Mouse (Mus musculus) liver, adult 2 months (tissue): Measurements from ENCODE around the gene Impdh2. TPM values are rescaled to one million over a fixed set of nuclear protein-coding genes. Genes with fewer than 3 reads are reported as not detected.
"Not testable (repeated sequence)": the region's sequence is repeated elsewhere in the genome, so short reads cannot be mapped to it uniquely, and the experiment has no call there.

Experiments used
- DNase-seq: peaks from one replicate; pipeline ENCODE4 v3.0.0-alpha.2; 2011; ENCODE audit warnings: low read depth, low spot score; ENCODE audit errors: extremely low read depth
- H3K27ac ChIP-seq: fragments of 200-500 bp; replicated peaks from 2 replicates; pipeline ENCODE4 v1.5.1; 2012; ENCODE audit warnings: low read depth, mild to moderate bottlenecking, control low read depth, inconsistent platforms, low read length; ENCODE audit not compliant: insufficient read depth
- H3K27me3 ChIP-seq: fragments of 200-500 bp; 2 replicates; pipeline ENCODE4 v1.6.1; 2012; ENCODE audit warnings: mild to moderate bottlenecking, moderate library complexity, low read length, inconsistent platforms; ENCODE audit not compliant: control insufficient read depth, insufficient read depth
- H3K36me3 ChIP-seq: fragments of 200-500 bp; 2 replicates; pipeline ENCODE4 v1.6.1; 2012; ENCODE audit warnings: low read length, inconsistent platforms; ENCODE audit not compliant: control insufficient read depth, insufficient read depth
- H3K4me1 ChIP-seq: fragments of 200-500 bp; 2 replicates; pipeline ENCODE4 v1.6.1; 2011; ENCODE audit warnings: low read length; ENCODE audit not compliant: control insufficient read depth, insufficient read depth
- H3K4me3 ChIP-seq: fragments of 200-500 bp; 2 replicates; pipeline ENCODE4 v1.5.1; 2011; ENCODE audit warnings: low read depth, mild to moderate bottlenecking, control low read depth, low read length, moderate library complexity; ENCODE audit not compliant: insufficient read depth
- H3K79me2 ChIP-seq: fragments of 200-500 bp; 2 replicates; pipeline ENCODE4 v1.6.1; 2012; ENCODE audit warnings: inconsistent platforms, mild to moderate bottlenecking, low read length, moderate library complexity; ENCODE audit not compliant: control insufficient read depth, insufficient read depth
- H3K9ac ChIP-seq: fragments of 200-500 bp; 2 replicates; pipeline ENCODE4 v1.6.1; 2012; ENCODE audit warnings: low read depth, mild to moderate bottlenecking, control low read depth, inconsistent platforms, low read length
- CTCF ChIP-seq: fragments of 200-500 bp; IDR thresholded peaks from 2 replicates; pipeline ENCODE4 v1.5.1; 2011; ENCODE audit warnings: low read depth, low read length, control low read depth
- POLR2A ChIP-seq: fragments of 200-500 bp; IDR thresholded peaks from 2 replicates; pipeline ENCODE4 v1.6.1; 2011; ENCODE audit warnings: low read length, control low read depth; ENCODE audit not compliant: insufficient read depth; ENCODE audit errors: extremely low read depth
- WGBS: fragments of 180-500 bp; shearing (Covaris S2); methylation state at CpG from one replicate; pipeline ENCODE4 v1.1.7; 2018; 5-methylcytosine and 5-hydroxymethylcytosine counted together
- polyA plus RNA-seq: library from polyadenylated mRNA; depleted of rRNA; stranded (reverse); fragments of >200 nt; gene quantifications from 2 replicates; pipeline ENCODE4 v1.2.3, GENCODE M21; 2012; rRNA removed
- total RNA-seq: library from RNA; depleted of rRNA; stranded (reverse); fragments of >200 nt; gene quantifications from 2 replicates; pipeline ENCODE4 v1.2.3, GENCODE M21; 2014; rRNA removed

Impdh2 gene
- total and polyA plus RNA-seq, 2 experiments = 33.6 to 72.8 TPM

- TF ChIP-seq POLR2A = no peak
- no peak for TF ChIP-seq CTCF
Measured at GRCm38 (mm10) chr9:108601986-108602385, 41.9 kb downstream of the Impdh2 start.

GRCm38 (mm10) chr9:108607929-108608328 is 47.8 kb downstream of the Impdh2 start:
- H3K79me2 ChIP-seq, DNase-seq, H3K4me1 ChIP-seq, H3K9ac ChIP-seq, H3K27ac ChIP-seq, H3K4me3 ChIP-seq, H3K27me3 ChIP-seq: not testable (repeated sequence)
- WGBS = 82% methylated on average over 5 of the region's 5 CpGs
- H3K36me3 ChIP-seq = peaks cover 74% of the 10 kb centered on the region

More at GRCm38 (mm10) chr9:108601986-108602385, 41.9 kb downstream of the Impdh2 start:
- Histone ChIP-seq H3K27me3 (0 out of 2 replicates have a peak, but pooled peaks cover 3% of the 10 kb centered on the region), H3K9ac (no peak overlapping the region), H3K27ac (no peak overlapping the region), H3K4me3 (no peak overlapping the region), H3K79me2 (no peaks in the 10 kb centered on the region), H3K4me1 (peaks cover 15% of the 10 kb centered on the region), H3K36me3 (peaks cover 20% of the 10 kb centered on the region)
- 79% methylated on average over 4 of the region's 4 CpGs for WGBS
- DNase-seq = no peak

- no peak overlapping the region for H3K27ac ChIP-seq
- WGBS = 93% methylated on average over 4 of the region's 4 CpGs
- no peak overlapping the region for H3K4me3 ChIP-seq
- no peak for DNase-seq
- no peak for TF ChIP-seq CTCF
- no peak for TF ChIP-seq POLR2A
- no peaks in the 10 kb centered on the region for H3K27me3 ChIP-seq
- H3K79me2 ChIP-seq = no peaks in the 10 kb centered on the region
- no peak overlapping the region for H3K9ac ChIP-seq
- H3K4me1 ChIP-seq = peaks cover 5% of the 10 kb centered on the region
- H3K36me3 ChIP-seq = peaks cover 81% of the 10 kb centered on the region
Measured at GRCm38 (mm10) chr9:108608889-108609288, 48.8 kb downstream of the Impdh2 start.

GRCm38 (mm10) chr9:108611488-108611887 is 51.4 kb downstream of the Impdh2 start:
- WGBS = 97% methylated on average over 10 of the region's 10 CpGs
- H3K4me1 ChIP-seq = no peaks in the 10 kb centered on the region
- peaks cover 85% of the 10 kb centered on the region for H3K36me3 ChIP-seq
- H3K79me2 ChIP-seq = peaks cover 2% of the 10 kb centered on the region; the same call in 1 of the 2 replicates
- no peak overlapping the region for H3K4me3 ChIP-seq
- no peak for TF ChIP-seq CTCF
- TF ChIP-seq POLR2A = no peak
- H3K9ac ChIP-seq = no peak overlapping the region
- H3K27ac ChIP-seq = no peak overlapping the region
- no peak for DNase-seq
- no peaks in the 10 kb centered on the region for H3K27me3 ChIP-seq

Other genes starting within 250 kb of the Impdh2 start
- 5,129 and 5,348 TPM in 2 replicates for gene Gpx1, start 221.4 kb upstream of the Impdh2 start, total RNA-seq
- 8,357 and 9,405 TPM in 2 replicates for gene Gpx1, start 221.4 kb upstream of the Impdh2 start, polyA plus RNA-seq
- 62.0 and 63.8 TPM in 2 replicates for gene Usp4, start 212.4 kb upstream of the Impdh2 start, total RNA-seq
- 63.3 and 65.2 TPM in 2 replicates for gene Usp4, start 212.4 kb upstream of the Impdh2 start, polyA plus RNA-seq
- gene 1700102P08Rik, start 167.5 kb upstream of the Impdh2 start, total RNA-seq = not detected in 2 replicates
- gene 1700102P08Rik, start 167.5 kb upstream of the Impdh2 start, polyA plus RNA-seq = not detected in 2 replicates
- gene Ccdc36, start 131.8 kb upstream of the Impdh2 start, total RNA-seq = not detected in 2 replicates
- not detected in 2 replicates for gene Ccdc36, start 131.8 kb upstream of the Impdh2 start, polyA plus RNA-seq
- not detected in 2 replicates for gene BC048562, start 123.8 kb upstream of the Impdh2 start, total RNA-seq
- not detected in 2 replicates for gene BC048562, start 123.8 kb upstream of the Impdh2 start, polyA plus RNA-seq
- 5.6 and 6.4 TPM in 2 replicates for gene Ccdc71, start 99.8 kb upstream of the Impdh2 start, total RNA-seq
- gene Ccdc71, start 99.8 kb upstream of the Impdh2 start, polyA plus RNA-seq = 13.2 and 15.7 TPM in 2 replicates
- gene Klhdc8b, start 98.7 kb upstream of the Impdh2 start, total RNA-seq = 8.7 and 10.1 TPM in 2 replicates
- 13.2 and 25.6 TPM in 2 replicates for gene Klhdc8b, start 98.7 kb upstream of the Impdh2 start, polyA plus RNA-seq
- 4.0 and 4.8 TPM in 2 replicates for gene Lamb2, start 80.5 kb upstream of the Impdh2 start, total RNA-seq
- gene Lamb2, start 80.5 kb upstream of the Impdh2 start, polyA plus RNA-seq = 2.7 and 5.0 TPM in 2 replicates
- gene Usp19, start 69.7 kb upstream of the Impdh2 start, total RNA-seq = 24.3 and 34.1 TPM in 2 replicates
- 51.7 and 80.5 TPM in 2 replicates for gene Usp19, start 69.7 kb upstream of the Impdh2 start, polyA plus RNA-seq
- gene Qars, start 52.6 kb upstream of the Impdh2 start, total RNA-seq = 69.6 and 70.6 TPM in 2 replicates
- gene Qars, start 52.6 kb upstream of the Impdh2 start, polyA plus RNA-seq = 90.2 and 99.4 TPM in 2 replicates
- gene Qrich1, start 43.5 kb upstream of the Impdh2 start, total RNA-seq = 43.0 and 52.7 TPM in 2 replicates
- gene Qrich1, start 43.5 kb upstream of the Impdh2 start, polyA plus RNA-seq = 50.7 and 54.9 TPM in 2 replicates
- gene Ndufaf3, start 7.1 kb downstream of the Impdh2 start, total RNA-seq = 12.0 and 13.4 TPM in 2 replicates
- 29.0 and 31.3 TPM in 2 replicates for gene Ndufaf3, start 7.1 kb downstream of the Impdh2 start, polyA plus RNA-seq
- gene Dalrd3, start 9.6 kb downstream of the Impdh2 start, total RNA-seq = 32.8 and 35.2 TPM in 2 replicates
- 104 and 130 TPM in 2 replicates for gene Dalrd3, start 9.6 kb downstream of the Impdh2 start, polyA plus RNA-seq
- 6.4 and 8.1 TPM in 2 replicates for gene Wdr6, start 18.5 kb downstream of the Impdh2 start, total RNA-seq
- gene Wdr6, start 18.5 kb downstream of the Impdh2 start, polyA plus RNA-seq = 8.4 and 14.8 TPM in 2 replicates
- gene P4htm, start 37.4 kb downstream of the Impdh2 start, total RNA-seq = 0.09 and 0.13 TPM in 2 replicates
- 0.46 and 0.67 TPM in 2 replicates for gene P4htm, start 37.4 kb downstream of the Impdh2 start, polyA plus RNA-seq
- 34.0 and 37.1 TPM in 2 replicates for gene Arih2, start 89.1 kb downstream of the Impdh2 start, total RNA-seq
- gene Arih2, start 89.1 kb downstream of the Impdh2 start, polyA plus RNA-seq = 25.5 and 26.8 TPM in 2 replicates
- gene Slc25a20, start 101.8 kb downstream of the Impdh2 start, total RNA-seq = 96.4 and 118 TPM in 2 replicates
- gene Slc25a20, start 101.8 kb downstream of the Impdh2 start, polyA plus RNA-seq = 52.5 and 70.6 TPM in 2 replicates
- gene Prkar2a, start 129.0 kb downstream of the Impdh2 start, total RNA-seq = 20.0 and 26.2 TPM in 2 replicates
- 23.4 and 28.8 TPM in 2 replicates for gene Prkar2a, start 129.0 kb downstream of the Impdh2 start, polyA plus RNA-seq
- gene Ip6k2, start 223.5 kb downstream of the Impdh2 start, total RNA-seq = 78.6 and 87.2 TPM in 2 replicates
- 47.1 and 52.8 TPM in 2 replicates for gene Ip6k2, start 223.5 kb downstream of the Impdh2 start, polyA plus RNA-seq
- gene Nckipsd, start 248.1 kb downstream of the Impdh2 start, total RNA-seq = 2.2 and 2.8 TPM in 2 replicates
- gene Nckipsd, start 248.1 kb downstream of the Impdh2 start, polyA plus RNA-seq = 5.8 and 7.7 TPM in 2 replicates